Mouse (Mus musculus) bone marrow, adult 2 months (tissue): ENCODE results near the gene Nkx2-4.

Experiments used
- CTCF ChIP-seq: fragments of 200-500 bp; IDR thresholded peaks from 2 replicates; pipeline ENCODE4 v1.5.1; 2011; ENCODE audit warnings: low read length, control low read depth; ENCODE audit not compliant: control insufficient read depth, insufficient read depth
- POLR2A ChIP-seq: fragments of 200-500 bp; IDR thresholded peaks from 2 replicates; pipeline ENCODE4 v1.6.1; 2011; ENCODE audit warnings: low read depth, mild to moderate bottlenecking, control low read depth, low read length, borderline replicate concordance; ENCODE audit not compliant: control insufficient read depth

- TF ChIP-seq POLR2A (no peak), CTCF (no peak)
Observed at GRCm38 (mm10) chr2:147074399-147074798, 10.8 kb downstream of the Nkx2-4 start.
